In the genomic region with DNA sequence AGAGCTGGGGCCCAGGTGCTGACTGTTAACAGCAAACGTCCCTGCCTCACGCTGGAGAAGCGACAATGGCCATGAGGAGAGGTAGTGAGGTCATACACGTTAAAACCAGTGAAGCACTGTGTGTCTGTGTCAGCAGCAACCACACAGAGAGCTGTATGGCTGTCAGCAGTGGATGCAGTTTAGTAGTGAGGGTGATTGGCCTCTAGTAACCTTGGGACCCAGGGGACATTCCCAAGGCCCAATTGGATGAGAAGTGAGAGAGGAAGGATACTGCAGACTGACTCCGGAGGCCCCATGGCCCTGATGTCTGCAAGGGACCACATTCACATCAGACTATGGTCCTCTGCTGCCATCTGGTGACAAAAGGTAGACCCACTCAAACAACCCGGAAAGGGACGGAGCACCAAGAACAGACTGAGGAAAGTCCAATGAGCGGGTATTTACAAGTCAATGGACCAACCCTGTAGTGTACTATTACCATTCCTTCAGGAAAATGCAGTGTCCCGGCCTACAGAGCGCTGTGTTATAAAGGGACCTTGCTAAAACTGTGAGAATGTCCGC, we compare ENCODE assay signal across 8 mouse cellular contexts. TPM values are rescaled to one million over a fixed set of nuclear protein-coding genes. Genes with fewer than 3 reads are reported as not detected.
A peak's percentile ranks its signal among the peaks of the same experiment; 100 is the strongest.
DNase-seq lines count a peak whose midpoint lies in the region; ATAC-seq and TF ChIP-seq lines count a peak whose summit lies in the region.

No protein-coding gene starts in this region.

- DNase-seq in heart, adult 2 months: no peak
- no peak for DNase-seq in heart, postnatal 25 days (ENCODE audit: low spot score)
- peak; percentile 16 for DNase-seq in MN1 (ENCODE audit: low spot score)
- DNase-seq in kidney, adult 9 months: peak; percentile 61
- DNase-seq in adrenal gland, adult 8-10 months: no peak

- peak; percentile 50; the same call in 1 of the 2 replicates for TF ChIP-seq EP300 in heart, adult 2 months (IDR thresholded peaks at IDR 0.05; ENCODE audit: insufficient read depth, low read depth, low read length)

- ATAC-seq in forebrain, embryonic 15.5 days (replicated peaks): peak; percentile 81
- ATAC-seq in limb, embryonic 15.5 days (ENCODE audit: insufficient number of reproducible peaks, low FRiP score, low TSS enrichment, low read depth): 0 out of 2 replicates have a peak, but pooled peaks have one; percentile 30
- ATAC-seq in neural tube, embryonic 13.5 days (ENCODE audit: low read depth): peak; percentile 86

- H3K9ac ChIP-seq in heart, adult 2 months (ENCODE audit: low read depth, low read length): no peak overlapping the region
- H3K9ac ChIP-seq in forebrain, embryonic 15.5 days (replicated peaks): no peak overlapping the region
- H3K9ac ChIP-seq in limb, embryonic 15.5 days: no peak overlapping the region
- H3K9ac ChIP-seq in neural tube, embryonic 13.5 days: no peak overlapping the region

- H3K36me3 ChIP-seq in heart, adult 2 months (ENCODE audit: control insufficient read depth, insufficient read depth, low read length): no peaks in the 10 kb centered on the region
- H3K36me3 ChIP-seq in forebrain, embryonic 15.5 days: peaks cover 44% of the 10 kb centered on the region
- H3K36me3 ChIP-seq in limb, embryonic 15.5 days: peaks cover 68% of the 10 kb centered on the region
- peaks cover 59% of the 10 kb centered on the region for H3K36me3 ChIP-seq in neural tube, embryonic 13.5 days

- no peaks in the 10 kb centered on the region for H3K79me2 ChIP-seq in heart, adult 2 months (replicated peaks; ENCODE audit: control insufficient read depth, insufficient read depth, low read length)

- no peaks in the 10 kb centered on the region for H3K4me1 ChIP-seq in heart, adult 2 months (ENCODE audit: control insufficient read depth, insufficient read depth, low read length)
- no peaks in the 10 kb centered on the region for H3K4me1 ChIP-seq in forebrain, embryonic 15.5 days
- H3K4me1 ChIP-seq in limb, embryonic 15.5 days: no peaks in the 10 kb centered on the region
- H3K4me1 ChIP-seq in neural tube, embryonic 13.5 days (replicated peaks): no peaks in the 10 kb centered on the region

- peak; percentile 70 for TF ChIP-seq CTCF in heart, adult 2 months (IDR thresholded peaks at IDR 0.05)

- no peak overlapping the region for H3K4me3 ChIP-seq in heart, adult 2 months
- H3K4me3 ChIP-seq in forebrain, embryonic 15.5 days: no peak overlapping the region
- no peak overlapping the region for H3K4me3 ChIP-seq in limb, embryonic 15.5 days
- no peak overlapping the region for H3K4me3 ChIP-seq in neural tube, embryonic 13.5 days

- TF ChIP-seq POLR2A in heart, adult 2 months (IDR thresholded peaks at IDR 0.05; ENCODE audit: insufficient read depth, low read depth, low read length): no peak

- 70% methylated on average over 11 of the region's 11 CpGs for WGBS in heart, adult 2 months
- 72% methylated on average over 11 of the region's 11 CpGs for WGBS in forebrain, embryonic 15.5 days
- WGBS in limb, embryonic 15.5 days: 70% methylated on average over 11 of the region's 11 CpGs
- WGBS in neural tube, embryonic 13.5 days: 68% methylated on average over 11 of the region's 11 CpGs

- H3K27me3 ChIP-seq in heart, adult 2 months (ENCODE audit: control insufficient read depth, insufficient read depth, low read length): no peaks in the 10 kb centered on the region
- H3K27me3 ChIP-seq in forebrain, embryonic 15.5 days: no peaks in the 10 kb centered on the region
- no peaks in the 10 kb centered on the region for H3K27me3 ChIP-seq in limb, embryonic 15.5 days
- no peaks in the 10 kb centered on the region for H3K27me3 ChIP-seq in neural tube, embryonic 13.5 days

- H3K27ac ChIP-seq in heart, adult 2 months: no peak overlapping the region
- no peak overlapping the region for H3K27ac ChIP-seq in forebrain, embryonic 15.5 days (replicated peaks)
- no peak overlapping the region for H3K27ac ChIP-seq in limb, embryonic 15.5 days
- H3K27ac ChIP-seq in neural tube, embryonic 13.5 days (replicated peaks): no peak overlapping the region

- intact Hi-C loops in heart, adult 2 months (cut with DNase I): no loop called here
- intact Hi-C loops in heart, postnatal 25 days (cut with DNase I): no loop called here

- no peaks in the 10 kb centered on the region for H3K9me3 ChIP-seq in forebrain, embryonic 15.5 days
- H3K9me3 ChIP-seq in limb, embryonic 15.5 days: no peaks in the 10 kb centered on the region
- H3K9me3 ChIP-seq in neural tube, embryonic 13.5 days: no peaks in the 10 kb centered on the region

- H3K4me2 ChIP-seq in forebrain, embryonic 15.5 days (replicated peaks): no peak overlapping the region
- no peak overlapping the region for H3K4me2 ChIP-seq in limb, embryonic 15.5 days
- H3K4me2 ChIP-seq in neural tube, embryonic 13.5 days: no peak overlapping the region

RNA-seq across cellular contexts. Expression of gene Xpnpep1, which starts 47.1 kb away (rescaled TPM):
- total RNA-seq in heart, adult 2 months (2021): 10 to 100 TPM; 59.8 to 70.1 TPM
- polyA plus RNA-seq in heart, adult 2 months (2012; rRNA removed): 49.8 and 71.9 TPM in 2 replicates
- total RNA-seq in heart, postnatal 25 days (2021): 10 to 100 TPM; 80.0 to 90.6 TPM
- polyA plus RNA-seq in forebrain, embryonic 15.5 days (2015; fragmentation: Nextera tagmentation; extraction: Ambion mirVana): 130 and 136 TPM in 2 replicates
- 144 and 161 TPM in 2 replicates for polyA plus RNA-seq in limb, embryonic 15.5 days (2015; fragmentation: Nextera tagmentation; extraction: Ambion mirVana)
- polyA plus RNA-seq in neural tube, embryonic 13.5 days (2015; fragmentation: Nextera tagmentation; extraction: Ambion mirVana): 129 and 132 TPM in 2 replicates
- 10 to 100 TPM; 76.5 to 88.9 (median 81.1) TPM for total RNA-seq in adrenal gland, adult 8-10 months (2022)

Comparison
In these comparisons a context has a peak if more than half of its experiments do, and no peak if none do; other contexts are left out.
1. DNase-seq: peak in MN1 (single experiment) and kidney, adult 9 months (single experiment); none in heart, adult 2 months (0 of 2), heart, postnatal 25 days (single experiment) and adrenal gland, adult 8-10 months (single experiment).
2. ATAC-seq: peak in every context shown above with its lines; median percentile 86 in neural tube, embryonic 13.5 days; 81 in forebrain, embryonic 15.5 days; 30 in limb, embryonic 15.5 days.